Mouse (Mus musculus): ENCODE measurements around the gene Cntnap2. TPM values are rescaled to one million over a fixed set of nuclear protein-coding genes. Genes with fewer than 3 reads are reported as not detected.

Gene Cntnap2
- total and polyA plus RNA-seq, 2 experiments, result not detected

DNA sequence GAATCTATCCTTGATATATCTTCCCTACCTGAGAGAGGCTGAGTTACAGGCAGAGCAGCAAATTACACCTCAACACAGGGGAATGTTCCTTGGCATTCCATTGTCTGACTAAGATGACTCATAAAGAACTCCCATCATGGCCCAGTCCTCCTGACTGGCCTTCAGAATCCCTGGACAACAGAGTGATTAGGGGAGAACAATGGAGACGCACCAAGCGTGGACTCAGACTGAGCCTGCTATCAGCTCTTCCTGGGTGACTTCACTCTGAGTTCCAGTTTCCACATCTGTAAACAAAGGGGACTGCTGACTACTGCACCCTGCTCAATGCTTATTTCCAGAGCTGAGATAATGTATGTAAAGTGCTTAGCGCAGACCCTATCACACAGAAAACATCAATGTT is 2269.1 kb downstream of the Cntnap2 start:
- Histone ChIP-seq H3K9ac (ENCODE audit: low read depth, low read length) (no peak overlapping the region), H3K36me3 (ENCODE audit: control insufficient read depth, insufficient read depth, low read length) (no peaks in the 10 kb centered on the region), H3K79me2 (ENCODE audit: control insufficient read depth, insufficient read depth, low read length) (no peaks in the 10 kb centered on the region), H3K27me3 (ENCODE audit: control insufficient read depth, insufficient read depth, low read length) (no peaks in the 10 kb centered on the region; the same call in 1 of the 2 replicates), H3K4me1 (ENCODE audit: control insufficient read depth, insufficient read depth, low read length) (no peaks in the 10 kb centered on the region), H3K27ac (replicated peaks; ENCODE audit: insufficient read depth, low read depth, low read length) (no peak overlapping the region), H3K4me3 (ENCODE audit: insufficient read depth, low read depth, low read length) (no peak overlapping the region)
- DNase-seq (ENCODE audit: extremely low read depth, low read depth, low spot score), result no peak
- WGBS, result 69% methylated on average over 3 of the region's 3 CpGs
- TF ChIP-seq POLR2A (IDR thresholded peaks at IDR 0.05; ENCODE audit: extremely low read depth, insufficient read depth, low read length) (no peak), CTCF (IDR thresholded peaks at IDR 0.05; ENCODE audit: low read depth, low read length) (no peak)

GRCm38 (mm10) chr6:47329212-47329611 is 2270.1 kb downstream of the Cntnap2 start:
- TF ChIP-seq CTCF (IDR thresholded peaks at IDR 0.05; ENCODE audit: low read depth, low read length), result no peak
- no peak for TF ChIP-seq POLR2A (IDR thresholded peaks at IDR 0.05; ENCODE audit: extremely low read depth, insufficient read depth, low read length)
- Histone ChIP-seq H3K36me3 (ENCODE audit: control insufficient read depth, insufficient read depth, low read length) (no peaks in the 10 kb centered on the region), H3K27ac (replicated peaks; ENCODE audit: insufficient read depth, low read depth, low read length) (no peak overlapping the region), H3K4me3 (ENCODE audit: insufficient read depth, low read depth, low read length) (no peak overlapping the region), H3K27me3 (ENCODE audit: control insufficient read depth, insufficient read depth, low read length) (no peaks in the 10 kb centered on the region; the same call in 1 of the 2 replicates), H3K4me1 (ENCODE audit: control insufficient read depth, insufficient read depth, low read length) (no peaks in the 10 kb centered on the region), H3K9ac (ENCODE audit: low read depth, low read length) (no peak overlapping the region), H3K79me2 (ENCODE audit: control insufficient read depth, insufficient read depth, low read length) (no peaks in the 10 kb centered on the region)
- no peak for DNase-seq (ENCODE audit: extremely low read depth, low read depth, low spot score)
- WGBS, result 35% methylated on average over 4 of the region's 4 CpGs

DNA sequence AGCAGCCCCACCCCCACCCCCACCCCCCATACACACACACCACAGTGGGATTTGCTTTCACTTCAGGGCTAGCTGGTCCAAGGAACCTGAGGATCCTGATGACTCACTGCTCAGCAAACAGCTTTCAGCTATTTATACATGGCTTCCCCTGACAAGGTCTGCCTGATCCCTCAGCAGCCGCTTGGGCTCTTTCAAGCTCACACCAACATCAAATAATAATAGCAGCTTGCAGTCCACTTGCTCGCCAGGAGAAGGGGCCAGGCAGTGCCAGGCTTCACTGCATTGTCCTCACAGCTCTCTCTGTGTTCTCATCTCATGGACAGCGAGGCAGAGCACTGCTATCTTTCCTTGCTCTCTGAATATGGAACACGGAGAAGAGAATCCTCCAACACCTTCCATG is 2273.9 kb downstream of the Cntnap2 start:
- no peaks in the 10 kb centered on the region for H3K27me3 ChIP-seq (ENCODE audit: control insufficient read depth, insufficient read depth, low read length)
- H3K9ac ChIP-seq (ENCODE audit: low read depth, low read length), result no peak overlapping the region
- DNase-seq (ENCODE audit: extremely low read depth, low read depth, low spot score), result no peak
- no peaks in the 10 kb centered on the region for H3K79me2 ChIP-seq (ENCODE audit: control insufficient read depth, insufficient read depth, low read length)
- 73% methylated on average over 4 of the region's 4 CpGs for WGBS
- no peaks in the 10 kb centered on the region for H3K4me1 ChIP-seq (ENCODE audit: control insufficient read depth, insufficient read depth, low read length)
- no peaks in the 10 kb centered on the region for H3K36me3 ChIP-seq (ENCODE audit: control insufficient read depth, insufficient read depth, low read length)
- TF ChIP-seq POLR2A (IDR thresholded peaks at IDR 0.05; ENCODE audit: extremely low read depth, insufficient read depth, low read length), result no peak
- TF ChIP-seq CTCF (IDR thresholded peaks at IDR 0.05; ENCODE audit: low read depth, low read length), result no peak
- H3K4me3 ChIP-seq (ENCODE audit: insufficient read depth, low read depth, low read length), result no peak overlapping the region
- no peak overlapping the region for H3K27ac ChIP-seq (replicated peaks; ENCODE audit: insufficient read depth, low read depth, low read length)

DNA sequence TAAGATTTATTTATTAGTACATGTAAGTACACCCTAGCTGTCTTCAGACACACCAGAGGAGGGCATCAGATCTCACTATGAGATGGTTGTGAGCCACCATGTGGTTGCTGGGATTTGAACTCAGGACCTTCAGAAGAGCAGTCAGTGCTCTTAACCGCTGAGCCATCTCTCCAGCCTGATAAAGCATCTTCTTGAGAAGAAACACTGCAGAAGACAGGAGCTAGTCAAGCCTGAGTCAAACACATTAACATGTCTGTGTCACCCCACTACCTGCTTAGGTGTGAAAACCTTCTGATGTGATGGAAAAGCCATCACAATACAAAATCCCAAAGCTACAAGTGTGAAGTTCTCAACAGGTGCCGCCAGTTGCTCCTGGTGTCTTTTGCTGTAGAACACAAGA is 2275.2 kb downstream of the Cntnap2 start:
- Histone ChIP-seq H3K27me3 (ENCODE audit: control insufficient read depth, insufficient read depth, low read length) (no peaks in the 10 kb centered on the region), H3K36me3 (ENCODE audit: control insufficient read depth, insufficient read depth, low read length) (no peaks in the 10 kb centered on the region), H3K27ac (replicated peaks; ENCODE audit: insufficient read depth, low read depth, low read length) (no peak overlapping the region), H3K9ac (ENCODE audit: low read depth, low read length) (no peak overlapping the region), H3K79me2 (ENCODE audit: control insufficient read depth, insufficient read depth, low read length) (no peaks in the 10 kb centered on the region), H3K4me3 (ENCODE audit: insufficient read depth, low read depth, low read length) (no peak overlapping the region), H3K4me1 (ENCODE audit: control insufficient read depth, insufficient read depth, low read length) (no peaks in the 10 kb centered on the region)
- 95% methylated on average over 2 of the region's 2 CpGs for WGBS
- no peak for DNase-seq (ENCODE audit: extremely low read depth, low read depth, low spot score)
- TF ChIP-seq CTCF (IDR thresholded peaks at IDR 0.05; ENCODE audit: low read depth, low read length) (no peak), POLR2A (IDR thresholded peaks at IDR 0.05; ENCODE audit: extremely low read depth, insufficient read depth, low read length) (no peak)

GRCm38 (mm10) chr6:47337300-47337699 is 2278.1 kb downstream of the Cntnap2 start:
- Histone ChIP-seq H3K27ac (replicated peaks; ENCODE audit: insufficient read depth, low read depth, low read length) (no peak overlapping the region), H3K4me1 (ENCODE audit: control insufficient read depth, insufficient read depth, low read length) (no peaks in the 10 kb centered on the region), H3K79me2 (ENCODE audit: control insufficient read depth, insufficient read depth, low read length) (no peaks in the 10 kb centered on the region), H3K36me3 (ENCODE audit: control insufficient read depth, insufficient read depth, low read length) (no peaks in the 10 kb centered on the region), H3K9ac (ENCODE audit: low read depth, low read length) (no peak overlapping the region), H3K27me3 (ENCODE audit: control insufficient read depth, insufficient read depth, low read length) (no peaks in the 10 kb centered on the region), H3K4me3 (ENCODE audit: insufficient read depth, low read depth, low read length) (no peak overlapping the region)
- 85% methylated on average over 4 of the region's 4 CpGs for WGBS
- TF ChIP-seq POLR2A (IDR thresholded peaks at IDR 0.05; ENCODE audit: extremely low read depth, insufficient read depth, low read length), result no peak
- no peak for TF ChIP-seq CTCF (IDR thresholded peaks at IDR 0.05; ENCODE audit: low read depth, low read length)
- DNase-seq (ENCODE audit: extremely low read depth, low read depth, low spot score), result no peak

GRCm38 (mm10) chr6:47338113-47338512 is 2279.0 kb downstream of the Cntnap2 start:
- no peak for DNase-seq (ENCODE audit: extremely low read depth, low read depth, low spot score)
- Histone ChIP-seq H3K79me2 (ENCODE audit: control insufficient read depth, insufficient read depth, low read length) (no peaks in the 10 kb centered on the region), H3K4me1 (ENCODE audit: control insufficient read depth, insufficient read depth, low read length) (no peaks in the 10 kb centered on the region), H3K9ac (ENCODE audit: low read depth, low read length) (no peak overlapping the region), H3K36me3 (ENCODE audit: control insufficient read depth, insufficient read depth, low read length) (no peaks in the 10 kb centered on the region), H3K27me3 (ENCODE audit: control insufficient read depth, insufficient read depth, low read length) (no peaks in the 10 kb centered on the region), H3K4me3 (ENCODE audit: insufficient read depth, low read depth, low read length) (no peak overlapping the region), H3K27ac (replicated peaks; ENCODE audit: insufficient read depth, low read depth, low read length) (no peak overlapping the region)
- 38% methylated on average over 6 of the region's 6 CpGs for WGBS
- TF ChIP-seq CTCF (IDR thresholded peaks at IDR 0.05; ENCODE audit: low read depth, low read length), result no peak
- TF ChIP-seq POLR2A (IDR thresholded peaks at IDR 0.05; ENCODE audit: extremely low read depth, insufficient read depth, low read length), result no peak

All from liver, adult 2 months (tissue).